Mouse (Mus musculus) T-helper 2 cell (primary cell): ENCODE measurements around the gene Batf3.

Experiments
- in situ Hi-C: fragments of 300-600 bp; cut with MboI, MseI; formaldehyde crosslinking; loops from one replicate; pipeline ENCODE4 v1.15.1; 2025; ENCODE audit warnings: high pct_unique_total_duplicates

Gene Batf3

DNA sequence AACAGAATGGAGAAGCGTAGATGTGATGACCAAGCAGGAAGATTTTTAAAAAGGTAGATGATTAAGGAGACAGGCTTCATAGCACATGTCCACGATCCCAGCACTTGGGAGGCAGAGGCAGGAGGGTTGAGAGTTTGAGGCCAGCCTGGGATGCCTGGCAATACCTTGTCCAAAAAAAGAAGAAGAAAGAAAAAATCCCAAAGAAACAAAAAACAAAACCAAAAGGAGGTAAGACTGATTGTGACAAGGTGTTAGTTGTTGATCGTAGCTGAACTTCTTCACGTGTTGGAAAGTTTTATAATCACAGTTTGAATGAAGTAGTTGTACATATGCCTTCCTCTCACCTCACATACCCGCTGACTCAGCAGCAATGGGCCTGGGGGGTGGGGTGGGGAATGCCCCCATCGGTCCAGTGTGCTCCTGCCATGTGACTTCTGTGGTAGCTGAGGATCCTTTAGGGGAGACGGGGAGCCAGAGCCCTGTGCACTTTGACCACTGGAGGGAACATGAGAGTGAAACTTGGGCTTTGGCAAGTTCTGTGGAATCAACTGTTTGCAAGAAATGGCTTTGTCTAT lies 11.3 kb upstream of the Batf3 start:
- in situ Hi-C loops, result loop anchor here (5.0 kb wide), 1 partner anchor 41 kb away; no protein-coding TSS in a partner anchor

DNA sequence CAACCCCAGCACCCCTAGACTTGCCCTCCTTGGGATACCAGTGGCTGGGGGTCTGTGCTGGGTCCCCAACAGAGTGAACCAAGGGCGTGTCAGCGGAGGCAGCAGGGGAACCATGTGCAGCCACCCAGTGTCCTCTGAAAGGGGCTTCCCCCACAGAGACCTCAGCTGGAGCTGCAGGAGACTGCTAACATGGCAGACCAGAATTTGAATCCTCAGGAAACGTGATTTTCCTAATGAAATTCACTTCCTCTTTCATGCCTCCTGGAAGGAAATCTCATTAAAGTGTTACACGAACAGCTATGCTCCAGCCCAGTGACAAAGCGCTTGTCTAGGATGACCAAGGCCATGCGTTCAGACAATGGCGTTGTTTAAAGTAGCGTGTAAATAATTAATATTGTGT lies 10.7 kb upstream of the Batf3 start:
- in situ Hi-C loops, result loop anchor here (5.0 kb wide), 1 partner anchor 40 kb away; no protein-coding TSS in a partner anchor

DNA sequence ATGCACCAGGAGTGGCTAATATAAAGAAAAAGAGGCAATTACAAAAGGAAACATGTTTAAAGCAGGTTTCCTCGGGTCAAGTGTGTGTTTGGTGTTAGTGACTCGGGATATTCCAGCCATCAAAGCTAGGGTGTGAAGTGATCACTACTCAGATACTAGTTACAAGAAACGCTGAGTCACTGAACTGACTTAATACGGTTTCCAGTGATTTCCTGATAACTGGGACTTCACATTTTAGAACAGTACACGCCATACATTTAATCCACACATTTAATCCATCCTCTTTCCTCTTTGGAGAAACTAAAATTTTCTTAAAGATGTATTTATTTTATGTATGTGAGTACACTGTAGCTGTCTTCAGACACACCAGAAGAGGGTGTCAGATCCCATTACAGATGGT lies 9.7 kb upstream of the Batf3 start:
- in situ Hi-C loops, result loop anchor here (5.0 kb wide), 1 partner anchor 39 kb away; no protein-coding TSS in a partner anchor

DNA sequence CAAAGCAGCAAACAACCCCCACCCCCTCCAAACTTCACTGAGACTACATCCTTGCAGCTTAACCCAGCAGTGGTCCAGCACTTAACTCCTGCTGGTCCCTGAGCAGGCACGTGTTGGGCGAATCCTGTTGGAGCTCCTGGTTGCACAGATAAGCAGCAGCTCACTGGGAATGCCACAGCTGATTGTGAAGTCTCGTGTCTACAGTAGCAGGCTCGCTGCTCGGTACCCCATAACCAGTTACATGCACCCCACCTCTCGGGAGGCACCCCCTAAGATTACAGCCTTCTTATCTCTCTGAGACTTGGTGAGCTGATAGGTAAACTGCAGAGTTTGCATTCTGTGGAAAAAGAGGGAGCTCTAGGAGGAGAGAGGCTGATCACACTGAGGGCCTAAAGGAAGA lies 8.3 kb upstream of the Batf3 start:
- in situ Hi-C loops, result loop anchor here (5.0 kb wide), 1 partner anchor 38 kb away; no protein-coding TSS in a partner anchor

GRCm38 (mm10) chr1:191092050-191092449 lies 5.6 kb upstream of the Batf3 start:
- in situ Hi-C loops, result no loop called here

DNA sequence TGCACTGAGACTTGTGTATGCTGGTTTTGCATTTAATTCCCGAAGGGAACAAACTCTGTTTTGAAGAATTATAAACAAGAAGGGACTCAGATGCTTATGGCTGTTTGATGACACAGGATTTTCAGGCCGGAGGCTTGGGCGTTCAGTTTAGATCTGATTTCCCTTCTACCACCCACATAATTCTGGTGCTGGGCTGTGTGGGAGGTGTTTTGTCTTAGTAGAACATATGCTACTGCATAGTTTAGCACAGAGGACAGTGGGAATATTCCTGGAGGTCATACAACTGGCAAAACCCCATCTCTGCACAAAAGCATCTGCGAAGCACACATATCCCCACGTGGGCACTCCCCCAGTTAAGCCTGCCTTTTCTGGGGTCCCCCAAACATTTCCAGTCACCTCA lies 4.1 kb upstream of the Batf3 start:
- in situ Hi-C loops, result no loop called here

DNA sequence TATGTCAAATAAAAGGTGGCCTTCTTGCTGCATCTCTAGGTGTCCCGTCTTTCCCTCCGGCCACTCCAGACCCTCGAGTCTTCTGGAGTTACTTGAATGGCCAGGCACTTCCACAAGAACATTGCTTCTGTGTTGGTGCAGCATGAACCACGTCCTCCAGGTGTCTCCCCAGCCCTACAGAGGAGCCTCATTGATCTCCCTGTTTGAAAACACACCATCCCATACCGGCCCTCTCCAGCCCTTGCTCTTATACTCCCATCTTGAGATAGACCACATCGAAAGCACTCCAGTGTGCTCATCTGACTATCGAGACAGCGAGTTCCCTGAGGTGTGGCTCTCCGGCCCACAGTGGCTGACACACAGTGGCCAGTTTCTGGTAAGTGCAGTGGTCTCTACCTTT lies 2.6 kb upstream of the Batf3 start:
- in situ Hi-C loops, result loop anchor here (5.0 kb wide), 1 partner anchor 187 kb away; no protein-coding TSS in a partner anchor

- in situ Hi-C loops, result loop anchor here (5.0 kb wide), 1 partner anchor 185 kb away; no protein-coding TSS in a partner anchor
These were observed 571 bp upstream of the Batf3 start for GRCm38 (mm10) chr1:191096871-191097681.

GRCm38 (mm10) chr1:191099114-191099513 lies 1.5 kb downstream of the Batf3 start:
- in situ Hi-C loops, result loop anchor here (5.0 kb wide), 1 partner anchor 183 kb away; no protein-coding TSS in a partner anchor

GRCm38 (mm10) chr1:191099772-191100291 lies 2.2 kb downstream of the Batf3 start:
- in situ Hi-C loops, result loop anchor here (5.0 kb wide), 1 partner anchor 182 kb away; no protein-coding TSS in a partner anchor

DNA sequence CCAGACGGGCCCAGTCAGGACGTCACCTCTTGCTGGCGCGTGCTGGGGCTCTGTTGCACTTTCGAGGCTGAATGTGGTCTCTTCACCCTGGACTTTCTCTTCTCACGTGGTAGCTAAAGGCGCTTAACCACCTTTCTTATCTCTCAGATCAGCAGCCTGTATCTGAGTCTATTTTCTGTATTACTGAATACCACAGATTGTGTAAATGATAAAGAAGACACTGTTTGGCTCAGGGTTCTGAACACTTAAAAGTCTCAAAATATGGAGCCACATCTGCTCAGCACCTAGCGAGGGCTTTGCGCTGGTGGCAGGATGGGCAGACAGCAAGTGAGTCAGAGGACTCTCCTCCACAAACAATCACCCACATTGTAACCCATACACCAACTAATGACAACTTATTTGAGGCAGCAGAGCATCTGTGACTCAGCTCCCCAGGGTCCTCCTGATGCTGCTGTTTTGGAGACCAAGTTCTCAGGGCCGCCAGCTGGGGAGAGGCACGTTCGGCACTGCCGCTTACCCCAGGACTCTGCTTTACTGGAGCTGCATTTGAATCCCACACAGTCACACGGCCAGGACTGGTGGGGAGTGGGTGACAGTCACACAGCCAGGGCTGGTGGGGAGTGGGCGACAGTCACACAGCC lies 5.2 kb downstream of the Batf3 start:
- in situ Hi-C loops, result no loop called here

- in situ Hi-C loops, result no loop called here
These were observed 7.6 kb downstream of the Batf3 start for GRCm38 (mm10) chr1:191105246-191105645.

- in situ Hi-C loops, result no loop called here
These were observed 9.7 kb downstream of the Batf3 start for GRCm38 (mm10) chr1:191107306-191107705.

GRCm38 (mm10) chr1:191109907-191110306 lies 12.3 kb downstream of the Batf3 start:
- in situ Hi-C loops, result no loop called here

DNA sequence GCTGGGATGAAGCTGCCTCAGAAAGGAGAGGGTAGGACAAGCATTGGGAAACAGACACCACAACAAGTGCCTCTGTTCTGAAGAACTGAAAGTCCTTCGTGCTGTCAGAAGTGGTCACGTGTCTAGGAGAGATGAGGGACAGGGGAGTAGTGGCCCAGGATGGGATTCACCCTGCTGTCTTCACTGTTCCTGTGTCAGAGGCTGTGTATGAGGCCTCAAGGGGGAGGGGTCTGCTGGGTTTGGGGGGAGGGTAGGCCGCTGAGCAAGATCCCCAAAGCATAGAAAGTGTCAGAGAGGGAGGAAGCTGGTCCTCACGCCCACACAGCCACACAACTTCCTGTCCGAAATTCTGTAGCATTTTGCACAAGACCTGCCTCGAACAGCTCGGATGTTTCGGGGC lies 13.5 kb downstream of the Batf3 start:
- in situ Hi-C loops, result no loop called here

DNA sequence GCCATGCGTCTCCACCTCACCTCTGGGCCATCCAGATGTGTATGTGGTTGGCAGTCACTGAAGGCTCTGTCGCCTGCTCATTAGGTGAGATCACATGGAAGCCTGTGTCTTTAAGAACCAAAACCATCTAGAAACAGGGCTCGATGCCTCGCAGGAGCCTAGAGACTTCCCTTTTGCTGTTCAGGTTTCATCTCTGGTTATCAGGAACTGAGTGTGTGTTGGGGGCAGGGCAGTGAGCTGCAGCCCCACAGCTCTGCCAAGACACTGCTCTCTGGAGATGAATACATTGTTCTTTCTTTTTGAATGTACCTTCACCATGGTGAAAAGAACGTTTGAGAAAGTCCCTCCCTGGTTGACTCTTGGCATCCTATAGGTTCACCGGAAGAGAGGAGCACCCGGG lies 17.2 kb downstream of the Batf3 start:
- in situ Hi-C loops, result no loop called here

DNA sequence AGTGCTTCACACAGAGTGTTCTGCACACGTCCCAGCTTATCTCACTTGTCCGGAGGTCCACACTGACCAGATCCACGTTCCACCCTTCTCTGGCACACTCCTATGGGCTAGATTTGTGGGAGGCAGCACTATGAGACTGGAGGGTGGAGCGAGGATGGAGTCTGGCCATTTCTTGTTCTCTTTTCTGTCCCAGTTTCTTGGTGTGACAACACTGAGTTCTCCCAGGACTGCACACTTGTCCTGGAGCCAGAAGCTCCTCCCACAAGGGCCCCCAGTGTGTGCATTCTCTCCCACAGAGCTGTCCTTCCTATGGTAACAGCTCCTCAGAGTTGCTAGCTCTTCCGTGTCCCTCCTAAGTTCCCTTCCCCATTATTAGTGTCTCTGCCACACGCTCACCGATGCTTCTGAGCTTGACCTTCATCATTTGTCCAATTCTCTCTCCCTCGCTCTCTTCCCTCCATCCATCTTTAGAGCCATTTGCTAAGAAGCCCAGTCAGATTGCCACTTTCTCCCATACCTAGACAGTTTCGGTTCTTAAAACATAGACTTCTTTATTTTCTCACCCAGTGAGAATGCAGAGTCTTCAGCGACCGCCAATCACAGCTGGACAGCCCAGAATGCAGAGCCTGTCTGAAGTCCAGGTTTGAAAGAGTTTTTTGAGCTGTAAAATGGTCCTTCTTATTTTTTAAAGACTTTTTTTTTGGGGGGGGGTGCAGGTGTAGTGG lies 18.0 kb downstream of the Batf3 start:
- in situ Hi-C loops, result no loop called here

DNA sequence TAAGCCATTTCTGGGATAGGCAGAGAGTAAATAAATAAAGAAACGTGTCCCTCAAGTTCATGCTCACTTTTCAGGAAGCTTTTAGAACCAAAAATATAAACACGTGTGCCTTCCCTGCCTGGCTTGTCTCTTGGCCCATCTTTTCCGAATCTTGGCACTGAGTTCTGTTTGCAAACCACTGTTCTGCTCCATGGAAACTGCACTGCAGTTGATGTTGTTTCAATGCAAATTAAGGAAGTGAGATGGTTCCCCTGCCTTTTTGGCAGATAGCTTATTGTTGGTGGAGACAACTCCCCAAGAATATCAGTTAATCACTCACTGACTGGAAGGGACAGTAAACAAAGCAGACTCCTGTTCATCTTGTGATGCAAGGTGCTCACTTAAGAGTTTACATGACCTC lies 25.1 kb downstream of the Batf3 start:
- in situ Hi-C loops, result no loop called here

DNA sequence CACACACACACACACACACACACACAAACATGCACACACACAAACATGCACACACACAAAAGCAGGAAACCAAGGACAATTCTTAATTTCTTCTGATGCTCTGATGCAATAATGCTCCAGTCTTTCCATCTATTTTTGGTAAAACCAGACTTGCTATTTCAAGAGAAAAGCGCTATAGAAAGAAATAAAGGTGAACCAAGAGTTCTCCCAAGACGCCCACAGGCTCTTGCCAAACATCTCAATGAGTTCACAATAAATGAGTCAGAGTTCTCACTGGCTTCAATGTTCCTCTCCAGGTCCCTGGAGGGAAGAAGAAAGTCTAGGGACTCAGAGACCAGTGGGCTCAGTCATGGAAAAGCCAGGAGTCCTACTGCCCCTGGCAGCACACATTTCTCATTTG lies 26.0 kb downstream of the Batf3 start:
- in situ Hi-C loops, result no loop called here

- in situ Hi-C loops, result no loop called here
These were observed 26.6 kb downstream of the Batf3 start for GRCm38 (mm10) chr1:191124288-191124687.
